Mouse (Mus musculus) neural tube, embryonic 12.5 days (tissue): ENCODE measurements around the gene Phkg2. TPM values are rescaled to one million over a fixed set of nuclear protein-coding genes. Genes with fewer than 3 reads are reported as not detected.

ENCODE experiments used
- ATAC-seq: fragments of 200-750 bp; cut with Nextera tagmentation; 2 replicates; pipeline ENCODE4 v1.8.0; 2017; ENCODE audit warnings: low read depth, mild to moderate bottlenecking, moderate TSS enrichment, moderate library complexity; ENCODE audit not compliant: low FRiP score
- H3K27ac ChIP-seq: fragments of 300-500 bp; sonication (generic); 2 replicates; pipeline ENCODE4 v1.5.1; 2016
- H3K27me3 ChIP-seq: fragments of 300-500 bp; sonication (generic); replicated peaks from 2 replicates; pipeline ENCODE4 v1.6.1; 2016; ENCODE audit warnings: mild to moderate bottlenecking
- H3K36me3 ChIP-seq: fragments of 300-500 bp; sonication (generic); 2 replicates; pipeline ENCODE4 v1.6.1; 2016; ENCODE audit warnings: mild to moderate bottlenecking
- H3K4me1 ChIP-seq: fragments of 300-500 bp; sonication (generic); 2 replicates; pipeline ENCODE4 v1.6.1; 2016
- H3K4me2 ChIP-seq: fragments of 300-500 bp; sonication (generic); replicated peaks from 2 replicates; pipeline ENCODE4 v1.6.1; 2016; ENCODE audit warnings: mild to moderate bottlenecking
- H3K4me3 ChIP-seq: fragments of 300-500 bp; sonication (generic); 2 replicates; pipeline ENCODE4 v1.5.1; 2016
- H3K9ac ChIP-seq: fragments of 300-500 bp; sonication (generic); 2 replicates; pipeline ENCODE4 v1.6.1; 2016; ENCODE audit warnings: mild to moderate bottlenecking
- H3K9me3 ChIP-seq: fragments of 300-500 bp; sonication (generic); 2 replicates; pipeline ENCODE4 v1.6.1; 2016; ENCODE audit warnings: mild to moderate bottlenecking
- WGBS: fragments of 180-500 bp; shearing (Covaris S2); methylation state at CpG from one replicate; pipeline ENCODE4 v1.1.7; 2016; 5-methylcytosine and 5-hydroxymethylcytosine counted together
- polyA plus RNA-seq: library from polyadenylated mRNA; unstranded; fragments of >200 nt; fragmentation: Nextera tagmentation; extraction: Ambion mirVana; gene quantifications from 2 replicates; pipeline ENCODE4 v1.2.1, GENCODE M21; 2016

Phkg2 gene
- 49.2 and 54.8 TPM in 2 replicates for polyA plus RNA-seq

DNA sequence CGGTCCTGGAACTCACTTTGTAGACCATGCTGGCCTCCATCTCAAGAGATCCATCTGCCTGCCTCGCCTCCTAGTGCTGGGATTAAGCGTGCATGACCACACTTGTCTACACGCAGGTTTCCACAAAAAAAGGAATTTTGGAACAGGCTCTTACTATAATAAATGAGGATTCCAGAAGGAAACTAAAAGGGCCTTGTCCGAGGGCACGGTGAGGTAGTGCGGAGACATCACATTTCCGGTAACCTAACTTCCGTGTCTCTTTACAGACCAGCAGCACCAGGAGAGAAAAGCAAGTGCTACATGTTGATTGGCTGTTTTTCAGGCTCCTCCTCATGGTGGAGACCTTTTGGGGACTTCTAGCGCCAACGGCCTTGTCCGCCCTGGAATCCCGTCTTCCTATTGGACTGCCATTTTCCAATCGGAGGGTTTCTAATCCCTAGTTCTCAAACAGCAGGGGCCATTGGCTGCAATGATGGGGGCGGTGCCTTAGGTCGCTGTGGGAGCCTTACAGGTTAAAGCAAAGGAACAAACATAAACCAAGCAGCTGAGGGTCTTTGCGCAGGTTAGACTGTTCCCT lies at the start of gene Phkg2:
Gene Phkg2, plus strand, starts transcription at position 446 of the 577 bp plus-strand sequence.
- H3K4me2 ChIP-seq: peak within 1 kb of the TSS; percentile 95
- peak; percentile 98 for ATAC-seq
- under 1% methylated on average over 17 of the region's 17 CpGs for WGBS
- peaks cover 19% of the 10 kb centered on the region for H3K4me1 ChIP-seq
- peak within 1 kb of the TSS; percentile 32; the same call in 1 of the 2 replicates for H3K27ac ChIP-seq
- H3K36me3 ChIP-seq: peaks cover 12% of the 10 kb centered on the region
- H3K4me3 ChIP-seq: peak within 1 kb of the TSS; percentile 72
- H3K9ac ChIP-seq: peak within 1 kb of the TSS; percentile 77
- no peaks in the 10 kb centered on the region for H3K9me3 ChIP-seq
- no peaks in the 10 kb centered on the region for H3K27me3 ChIP-seq

DNA sequence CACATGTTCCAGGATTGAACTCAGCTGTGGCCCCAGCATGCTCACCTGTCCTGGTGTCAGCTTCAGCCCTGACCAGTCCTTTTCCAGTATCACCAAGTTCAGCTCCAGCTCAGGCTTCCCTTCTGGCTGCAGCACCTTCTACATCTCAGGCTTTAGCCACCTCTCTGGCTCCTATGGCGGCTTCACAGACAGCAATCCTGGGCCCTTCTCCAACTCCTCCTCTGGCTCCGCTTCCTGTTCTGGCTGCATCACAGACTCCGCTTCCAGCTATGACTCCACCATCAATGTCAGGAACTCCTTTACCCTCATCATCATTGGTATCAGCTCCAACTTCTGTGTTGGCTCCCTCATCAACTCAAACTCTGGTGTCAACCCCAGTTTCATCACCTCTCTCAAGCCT lies 31.5 kb upstream of the Phkg2 start:
- Histone ChIP-seq H3K4me3 (no peak overlapping the region), H3K4me1 (no peaks in the 10 kb centered on the region), H3K27ac (no peak overlapping the region), H3K4me2 (no peak overlapping the region), H3K36me3 (peaks cover 91% of the 10 kb centered on the region), H3K27me3 (no peaks in the 10 kb centered on the region), H3K9ac (no peak overlapping the region), H3K9me3 (no peaks in the 10 kb centered on the region)
- 96% methylated on average over 3 of the region's 3 CpGs for WGBS
- no peak for ATAC-seq

DNA sequence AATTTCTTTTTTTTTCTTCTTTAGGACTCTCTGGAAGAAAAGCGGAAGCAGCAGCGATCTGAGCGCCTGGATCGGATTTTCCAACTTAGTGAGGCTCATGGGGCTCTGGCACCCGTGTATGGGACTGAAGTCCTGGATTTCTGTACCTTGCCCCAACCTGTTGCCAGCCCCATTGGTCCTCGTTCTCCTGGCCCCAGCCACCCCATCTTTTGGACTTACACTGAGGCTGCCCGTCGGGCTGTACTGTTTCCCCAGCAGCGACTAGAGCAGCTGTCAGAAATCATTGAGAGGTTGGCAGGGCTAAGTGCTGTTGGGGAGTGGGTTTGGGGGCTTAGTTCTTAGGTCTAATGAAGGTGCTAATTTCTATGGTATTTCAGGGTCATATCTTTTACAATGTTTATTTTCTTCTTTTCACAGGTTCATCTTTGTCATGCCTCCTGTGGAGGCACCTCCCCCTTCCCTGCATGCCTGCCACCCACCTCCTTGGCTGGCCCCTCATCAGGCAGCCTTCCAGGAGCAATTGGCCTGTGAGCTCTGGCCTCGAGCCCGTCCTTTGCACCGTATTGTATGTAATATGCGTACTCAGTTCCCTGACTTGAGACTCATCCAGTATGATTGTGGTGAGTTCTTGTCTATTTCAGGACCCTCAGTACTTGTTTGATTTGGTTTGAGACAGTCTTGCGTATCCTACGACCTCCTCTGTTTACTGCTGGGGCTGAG lies 23.9 kb upstream of the Phkg2 start:
- Histone ChIP-seq H3K4me3 (no peak overlapping the region), H3K36me3 (peaks cover 70% of the 10 kb centered on the region), H3K4me1 (no peaks in the 10 kb centered on the region), H3K9me3 (no peaks in the 10 kb centered on the region), H3K27ac (no peak overlapping the region), H3K27me3 (no peaks in the 10 kb centered on the region), H3K9ac (no peak overlapping the region), H3K4me2 (no peak overlapping the region)
- ATAC-seq: no peak
- WGBS: 89% methylated on average over 15 of the region's 15 CpGs

DNA sequence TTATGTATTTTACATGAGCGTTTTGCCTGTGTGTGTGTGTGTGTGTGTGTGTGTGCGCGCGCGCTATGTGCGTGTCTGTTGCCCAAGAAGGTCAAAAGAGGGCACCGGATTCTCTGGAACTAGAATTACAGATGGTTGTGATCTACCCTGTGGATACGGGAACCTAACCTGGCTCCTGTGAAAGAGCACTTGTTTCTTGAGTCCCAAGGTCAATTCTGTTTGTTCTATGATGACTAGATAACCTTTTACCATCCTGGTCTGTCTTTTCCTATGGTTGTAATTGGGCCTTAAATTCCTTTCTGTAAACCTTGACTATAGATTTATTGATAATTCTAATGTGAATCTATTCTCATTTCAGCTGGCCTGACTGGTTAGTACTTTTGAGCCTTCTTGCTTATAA lies 21.6 kb upstream of the Phkg2 start:
- H3K9me3 ChIP-seq: no peaks in the 10 kb centered on the region
- no peak overlapping the region for H3K4me3 ChIP-seq
- WGBS: 96% methylated on average over 8 of the region's 8 CpGs
- H3K27me3 ChIP-seq: no peaks in the 10 kb centered on the region
- no peaks in the 10 kb centered on the region for H3K4me1 ChIP-seq
- no peak overlapping the region for H3K9ac ChIP-seq
- H3K36me3 ChIP-seq: peaks cover 74% of the 10 kb centered on the region
- no peak for ATAC-seq
- H3K27ac ChIP-seq: no peak overlapping the region
- H3K4me2 ChIP-seq: no peak overlapping the region

DNA sequence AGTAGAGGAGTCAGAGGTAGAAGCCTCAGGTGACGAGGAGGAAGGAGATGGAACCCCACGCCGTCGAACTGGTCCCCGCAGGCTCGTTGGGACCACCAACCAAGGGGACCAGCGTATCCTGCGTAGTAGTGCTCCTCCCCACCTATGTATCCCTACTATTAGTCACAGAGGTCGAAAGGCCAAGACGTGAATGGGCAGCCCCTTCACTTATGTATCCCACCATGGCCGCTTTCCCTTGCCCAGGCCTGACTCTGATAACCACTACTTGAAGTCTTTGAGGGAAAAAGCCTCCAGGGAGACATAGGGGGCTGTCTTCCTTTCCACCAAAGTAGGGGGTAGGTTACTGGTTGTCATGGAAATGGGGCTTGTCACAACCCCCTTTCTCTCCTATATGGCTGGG lies 12.6 kb upstream of the Phkg2 start:
- H3K27ac ChIP-seq: no peak overlapping the region
- 95% methylated on average over 11 of the region's 11 CpGs for WGBS

DNA sequence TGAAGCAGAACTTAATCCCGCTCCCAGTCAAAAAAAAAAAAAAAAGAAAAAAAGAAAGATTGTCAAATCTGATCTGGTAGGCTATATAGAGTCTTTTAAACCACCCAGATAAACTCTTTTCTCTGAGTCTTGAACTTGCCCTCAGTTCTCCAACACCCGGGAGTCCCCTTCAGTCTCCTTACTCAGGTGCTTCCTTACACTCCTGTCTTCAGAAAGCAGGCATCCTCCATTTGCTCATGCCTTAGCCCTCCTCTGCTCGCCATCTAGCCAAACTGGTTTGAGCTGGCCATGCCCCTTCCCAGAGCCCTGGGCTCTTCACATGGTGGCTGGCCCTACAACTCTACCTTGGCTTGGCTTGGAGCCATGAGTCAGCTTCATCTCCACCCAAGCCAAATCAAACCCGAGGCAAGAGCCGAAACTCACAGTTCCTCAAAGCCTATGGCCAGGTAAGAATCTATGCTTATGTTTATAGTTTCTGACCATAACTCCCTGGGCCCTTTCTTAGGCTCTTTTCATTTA lies 11.7 kb upstream of the Phkg2 start, which contains the start of gene Tmem265:
Gene Tmem265, plus strand, starts transcription at position 51 of the 519 bp plus-strand sequence.
- 92% methylated on average over 5 of the region's 5 CpGs for WGBS
- H3K27me3 ChIP-seq: no peaks in the 10 kb centered on the region
- H3K9me3 ChIP-seq: no peaks in the 10 kb centered on the region
- H3K4me1 ChIP-seq: no peaks in the 10 kb centered on the region
- H3K27ac ChIP-seq: no peak within 1 kb of the TSS
- ATAC-seq: no peak
- H3K4me3 ChIP-seq: no peak within 1 kb of the TSS
- peaks cover 69% of the 10 kb centered on the region for H3K36me3 ChIP-seq
- no peak within 1 kb of the TSS for H3K4me2 ChIP-seq
- H3K9ac ChIP-seq: no peak within 1 kb of the TSS

More for the DNA sequence above, 12.6 kb upstream of the Phkg2 start:
- H3K36me3 ChIP-seq: peaks cover 71% of the 10 kb centered on the region
- no peaks in the 10 kb centered on the region for H3K4me1 ChIP-seq
- H3K4me2 ChIP-seq: no peak overlapping the region
- no peak overlapping the region for H3K4me3 ChIP-seq
- no peak overlapping the region for H3K9ac ChIP-seq
- H3K27me3 ChIP-seq: no peaks in the 10 kb centered on the region
- H3K9me3 ChIP-seq: no peaks in the 10 kb centered on the region
- ATAC-seq: no peak

DNA sequence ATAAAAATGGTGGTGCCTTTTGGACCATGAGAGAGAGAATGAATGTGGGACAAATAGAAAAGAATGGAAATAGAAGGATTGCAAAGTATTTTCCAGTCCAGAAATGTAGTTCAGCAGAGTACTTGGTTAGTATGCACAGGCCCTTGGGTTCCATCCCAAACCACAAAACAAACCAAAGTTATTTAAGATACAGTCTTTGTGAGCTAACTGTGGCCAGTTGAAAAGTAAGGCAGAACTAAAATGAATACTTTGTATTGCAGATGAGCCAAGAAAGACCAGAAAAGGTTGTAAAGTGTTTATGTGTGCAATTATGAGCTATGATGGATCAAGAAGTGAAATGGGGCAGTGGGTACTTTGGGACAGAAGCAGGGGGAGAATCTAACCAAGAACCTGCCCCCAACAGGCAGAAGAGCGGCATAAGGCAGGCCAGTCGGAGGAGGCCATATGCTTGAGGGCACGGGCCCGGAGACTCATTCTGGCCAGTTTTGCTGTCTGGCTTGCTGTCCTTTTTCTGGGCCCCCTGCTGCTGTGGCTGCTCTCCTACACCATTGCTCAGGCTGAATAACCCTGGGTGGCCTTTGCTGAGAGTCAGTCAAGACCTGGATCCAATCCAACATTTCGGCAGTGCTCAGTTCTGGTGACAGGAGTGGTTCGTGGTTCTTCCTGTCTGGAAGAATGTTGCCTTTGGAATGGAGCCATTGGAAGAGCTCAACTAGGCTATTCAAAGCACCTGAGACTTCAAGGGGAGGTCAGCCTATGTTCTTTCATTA lies 8.6 kb upstream of the Phkg2 start:
- peaks cover 51% of the 10 kb centered on the region for H3K36me3 ChIP-seq
- ATAC-seq: no peak

DNA sequence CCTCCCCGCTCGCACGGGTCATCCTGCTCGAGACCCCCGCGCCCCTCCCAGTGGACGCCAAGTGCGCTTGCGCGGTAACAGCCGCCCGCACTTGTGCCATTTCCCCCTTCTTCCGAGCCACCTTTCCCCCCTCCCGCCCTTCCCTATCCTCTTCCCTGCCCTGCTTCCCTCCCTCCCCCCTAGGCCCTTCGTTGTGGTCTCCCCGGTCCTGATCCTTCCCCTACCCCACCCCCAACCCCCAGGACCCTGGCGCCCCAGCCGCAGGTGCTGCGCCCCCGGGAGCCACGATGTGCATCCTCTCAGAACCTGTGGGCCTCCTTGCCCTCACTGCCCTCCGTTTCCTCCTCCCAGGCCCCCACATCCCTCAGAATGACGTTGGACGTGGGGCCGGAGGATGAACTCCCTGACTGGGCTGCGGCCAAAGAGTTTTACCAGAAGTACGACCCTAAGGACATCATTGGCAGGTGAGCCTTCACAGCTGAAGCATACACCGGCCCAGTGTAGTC lies 416 bp downstream of the Phkg2 start:
- Histone ChIP-seq H3K4me2 (peak overlapping the region; percentile 95), H3K9me3 (no peaks in the 10 kb centered on the region), H3K4me1 (peaks cover 19% of the 10 kb centered on the region), H3K36me3 (peaks cover 18% of the 10 kb centered on the region), H3K27ac (peak overlapping the region; percentile 32; the same call in 1 of the 2 replicates), H3K4me3 (peak overlapping the region; percentile 72), H3K9ac (peak overlapping the region; percentile 77), H3K27me3 (no peaks in the 10 kb centered on the region)
- peak; percentile 82 for ATAC-seq
- WGBS: under 1% methylated on average over 26 of the region's 28 CpGs

More for the DNA sequence above, 8.6 kb upstream of the Phkg2 start:
- H3K4me1 ChIP-seq: no peaks in the 10 kb centered on the region
- H3K27me3 ChIP-seq: no peaks in the 10 kb centered on the region
- H3K4me3 ChIP-seq: no peak overlapping the region
- 80% methylated on average over 6 of the region's 6 CpGs for WGBS
- H3K9ac ChIP-seq: no peak overlapping the region
- no peak overlapping the region for H3K4me2 ChIP-seq
- H3K27ac ChIP-seq: no peak overlapping the region
- H3K9me3 ChIP-seq: no peaks in the 10 kb centered on the region

DNA sequence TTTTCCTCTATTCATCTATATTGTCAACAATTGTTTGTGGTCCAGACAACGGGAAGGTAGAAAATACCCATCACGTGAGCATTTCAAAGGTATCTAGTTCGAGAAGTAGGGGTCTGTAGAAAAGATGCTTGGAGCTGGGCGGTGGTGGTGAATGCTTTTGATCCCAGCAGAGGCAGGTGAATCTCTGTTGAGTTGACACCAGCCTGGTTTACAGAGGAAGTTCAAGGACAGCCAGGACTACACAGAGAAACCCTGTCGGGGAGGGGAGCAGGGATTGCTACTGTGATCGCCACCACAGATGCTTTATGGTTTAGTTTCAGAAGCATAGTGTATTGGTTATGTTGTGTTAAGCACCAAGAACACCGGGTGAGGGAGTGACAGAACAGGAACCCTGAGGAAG lies 975 bp downstream of the Phkg2 start:
- no peaks in the 10 kb centered on the region for H3K9me3 ChIP-seq
- peaks cover 19% of the 10 kb centered on the region for H3K4me1 ChIP-seq
- H3K4me2 ChIP-seq: peak overlapping the region; percentile 95
- WGBS: 27% methylated on average over 7 of the region's 7 CpGs
- peak overlapping the region; percentile 72 for H3K4me3 ChIP-seq
- ATAC-seq: no peak
- peak overlapping the region; percentile 77 for H3K9ac ChIP-seq
- H3K27me3 ChIP-seq: no peaks in the 10 kb centered on the region
- H3K27ac ChIP-seq: no peak overlapping the region
- H3K36me3 ChIP-seq: peaks cover 22% of the 10 kb centered on the region

DNA sequence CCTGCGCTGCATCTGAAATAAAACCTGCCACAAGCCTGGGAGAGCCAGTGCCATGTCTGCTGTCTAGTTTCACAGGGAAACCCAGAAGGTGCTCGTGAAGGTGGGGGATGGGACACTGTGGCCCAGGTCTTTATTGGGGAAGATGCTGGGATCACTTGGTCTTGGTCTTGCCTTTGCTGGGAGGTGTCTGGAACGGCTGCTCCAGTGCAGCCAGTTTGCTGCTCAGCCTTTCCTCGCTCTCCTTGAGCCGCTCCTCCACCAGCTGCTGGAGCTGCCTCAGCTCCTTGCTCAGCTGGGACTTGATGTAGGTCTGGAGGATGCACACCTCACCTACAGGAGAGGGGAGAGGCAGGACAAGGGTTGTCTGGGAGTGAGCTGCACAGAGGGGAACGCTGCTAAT lies 10.1 kb downstream of the Phkg2 start:
- H3K27me3 ChIP-seq: no peaks in the 10 kb centered on the region
- ATAC-seq: no peak
- H3K4me1 ChIP-seq: peaks cover 9% of the 10 kb centered on the region
- H3K27ac ChIP-seq: no peak overlapping the region
- H3K4me3 ChIP-seq: no peak overlapping the region
- H3K9ac ChIP-seq: no peak overlapping the region
- no peaks in the 10 kb centered on the region for H3K9me3 ChIP-seq
- WGBS: 93% methylated on average over 6 of the region's 6 CpGs
- H3K4me2 ChIP-seq: no peak overlapping the region
- H3K36me3 ChIP-seq: peaks cover 61% of the 10 kb centered on the region

DNA sequence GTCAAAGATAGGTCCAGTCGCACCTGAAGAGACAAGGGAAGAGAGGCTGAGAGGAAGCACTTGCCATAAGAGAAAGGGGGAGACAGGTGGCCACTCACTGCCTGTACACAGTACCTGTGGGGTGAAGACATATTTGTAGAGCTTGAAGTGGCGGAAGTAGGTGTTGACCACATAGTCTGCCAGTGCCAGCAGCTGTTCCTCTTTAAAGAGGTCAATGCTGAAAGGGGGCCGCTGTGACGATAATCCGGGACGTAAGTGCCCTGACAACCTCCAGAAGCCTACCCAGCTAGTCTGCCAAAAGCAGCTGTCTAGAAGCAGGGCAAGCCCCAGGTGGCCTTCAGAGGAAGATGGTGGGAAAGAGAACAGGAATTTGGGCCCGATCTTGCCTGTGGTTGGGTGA lies 11.9 kb downstream of the Phkg2 start:
- H3K27ac ChIP-seq: no peak overlapping the region
- no peak for ATAC-seq
- no peaks in the 10 kb centered on the region for H3K27me3 ChIP-seq
- H3K9ac ChIP-seq: 0 out of 2 replicates have a peak overlapping the region, but pooled peaks have one; percentile 8
- peaks cover 18% of the 10 kb centered on the region for H3K4me1 ChIP-seq
- H3K4me3 ChIP-seq: no peak overlapping the region
- H3K4me2 ChIP-seq: no peak overlapping the region
- 91% methylated on average over 7 of the region's 7 CpGs for WGBS
- no peaks in the 10 kb centered on the region for H3K9me3 ChIP-seq
- peaks cover 51% of the 10 kb centered on the region for H3K36me3 ChIP-seq

DNA sequence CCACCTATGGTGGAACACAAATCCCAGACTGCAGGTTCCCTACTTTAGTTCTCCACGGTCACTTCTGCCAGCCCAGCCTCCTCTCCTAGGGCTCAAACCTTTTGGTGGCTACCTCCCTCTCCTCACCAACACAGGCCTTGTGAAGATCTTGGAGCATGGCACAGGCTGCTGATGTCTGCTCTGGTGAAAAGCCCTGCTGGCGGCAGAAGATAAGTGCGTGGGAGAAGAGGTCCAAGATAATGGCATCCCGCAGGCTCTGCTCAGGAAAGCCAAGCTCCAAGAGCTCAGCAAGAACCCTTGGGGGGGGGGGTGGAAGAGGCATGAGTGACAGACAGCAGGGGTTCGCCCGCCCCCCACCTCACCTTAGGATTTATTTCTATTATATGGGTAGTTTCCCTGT lies 13.0 kb downstream of the Phkg2 start:
- no peak overlapping the region for H3K4me3 ChIP-seq
- H3K4me1 ChIP-seq: peaks cover 18% of the 10 kb centered on the region
- peaks cover 54% of the 10 kb centered on the region for H3K36me3 ChIP-seq
- ATAC-seq: no peak
- WGBS: 91% methylated on average over 6 of the region's 6 CpGs
- H3K9me3 ChIP-seq: no peaks in the 10 kb centered on the region
- H3K27me3 ChIP-seq: no peaks in the 10 kb centered on the region
- no peak overlapping the region for H3K9ac ChIP-seq
- no peak overlapping the region for H3K27ac ChIP-seq
- no peak overlapping the region for H3K4me2 ChIP-seq
